8 mouse cellular contexts compared by ENCODE assay signal in genomic region chr7:38106711-38107311, GRCm38 (mm10). TPM values are rescaled to one million over a fixed set of nuclear protein-coding genes. Genes with fewer than 3 reads are reported as not detected.
DNase-seq lines count a peak whose midpoint lies in the region; ATAC-seq and TF ChIP-seq lines count a peak whose summit lies in the region.

No protein-coding gene starts in this region.

- no peak for TF ChIP-seq POLR2A in lung, adult 2 months (IDR thresholded peaks at IDR 0.05; ENCODE audit: borderline replicate concordance, extremely low read depth, low read depth, low read length)
- no peak for TF ChIP-seq POLR2A in brain, embryonic 14.5 days (IDR thresholded peaks at IDR 0.05; ENCODE audit: borderline replicate concordance, extremely low read depth, insufficient read depth, insufficient read length, poor library complexity, severe bottlenecking)

- H3K9ac ChIP-seq in forebrain, embryonic 14.5 days (ENCODE audit: low read length), result peak overlapping the region; percentile 73
- H3K9ac ChIP-seq in neural tube, embryonic 11.5 days (ENCODE audit: low read length), result peak overlapping the region; percentile 86

- H3K4me3 ChIP-seq in lung, adult 2 months (replicated peaks; ENCODE audit: extremely low read depth, low read depth, low read length), result peak overlapping the region; percentile 68
- peak overlapping the region; percentile 68 for H3K4me3 ChIP-seq in forebrain, embryonic 14.5 days (ENCODE audit: low read depth, low read length)
- peak overlapping the region; percentile 76 for H3K4me3 ChIP-seq in neural tube, embryonic 11.5 days (ENCODE audit: low read depth, low read length)

- DNase-seq in lung, adult 2 months, result no peak
- DNase-seq in lung, postnatal 25 days (ENCODE audit: low spot score), result no peak
- DNase-seq in brain, embryonic 14.5 days (ENCODE audit: low read depth), result peak; percentile 33
- peak; percentile 17 for DNase-seq in forebrain, embryonic 14.5 days (ENCODE audit: low spot score)
- peak; percentile 52 for DNase-seq in induced T-regulatory cell, adult 2 months (ENCODE audit: low read depth)
- DNase-seq in liver, result peak; percentile 53
- peak; percentile 49 for DNase-seq in neural tube, embryonic 11.5 days (ENCODE audit: low spot score)
- peak; percentile 18 for DNase-seq in urinary bladder, postnatal 14 days (ENCODE audit: low spot score)

- peak overlapping the region; percentile 94 for H3K4me2 ChIP-seq in forebrain, embryonic 14.5 days (ENCODE audit: low read length)
- H3K4me2 ChIP-seq in neural tube, embryonic 11.5 days (ENCODE audit: low read depth), result peak overlapping the region; percentile 90

- H3K27ac ChIP-seq in forebrain, embryonic 14.5 days (ENCODE audit: low read depth, low read length), result peak overlapping the region; percentile 21; the same call in 1 of the 2 replicates
- H3K27ac ChIP-seq in neural tube, embryonic 11.5 days (ENCODE audit: low read depth, low read length), result peak overlapping the region; percentile 49

- no peak for TF ChIP-seq CTCF in lung, adult 2 months (IDR thresholded peaks at IDR 0.05; ENCODE audit: insufficient read depth, low read length)
- TF ChIP-seq CTCF in brain, embryonic 14.5 days (IDR thresholded peaks at IDR 0.05; ENCODE audit: borderline replicate concordance, extremely low read depth, insufficient read depth, insufficient read length), result no peak

- WGBS in lung, adult 2 months, result 1% methylated on average over 47 of the region's 47 CpGs
- 0% methylated on average over 37 of the region's 47 CpGs for WGBS in forebrain, embryonic 14.5 days
- under 1% methylated on average over 37 of the region's 47 CpGs for WGBS in neural tube, embryonic 11.5 days

- peaks cover 5% of the 10 kb centered on the region; the same call in 1 of the 2 replicates for H3K4me1 ChIP-seq in lung, adult 2 months (ENCODE audit: control insufficient read depth, insufficient read depth, low read length)
- H3K4me1 ChIP-seq in forebrain, embryonic 14.5 days (ENCODE audit: control insufficient read depth, insufficient read depth, low read length), result 0 out of 2 replicates have a peak, but pooled peaks cover 3% of the 10 kb centered on the region
- H3K4me1 ChIP-seq in neural tube, embryonic 11.5 days (ENCODE audit: control insufficient read depth, insufficient read depth, low read length), result peaks cover 4% of the 10 kb centered on the region

- H3K27me3 ChIP-seq in forebrain, embryonic 14.5 days (replicated peaks; ENCODE audit: control insufficient read depth, insufficient read depth, low read length), result 0 out of 2 replicates have a peak, but pooled peaks cover 2% of the 10 kb centered on the region
- no peaks in the 10 kb centered on the region for H3K27me3 ChIP-seq in neural tube, embryonic 11.5 days (ENCODE audit: control insufficient read depth, insufficient read depth, low read length)

- H3K36me3 ChIP-seq in forebrain, embryonic 14.5 days (ENCODE audit: control insufficient read depth, insufficient read depth, low read length), result 0 out of 2 replicates have a peak, but pooled peaks cover 2% of the 10 kb centered on the region
- H3K36me3 ChIP-seq in neural tube, embryonic 11.5 days (ENCODE audit: control insufficient read depth, insufficient read depth, low read length), result peaks cover 5% of the 10 kb centered on the region; the same call in 1 of the 2 replicates

- H3K9me3 ChIP-seq in forebrain, embryonic 14.5 days (replicated peaks; ENCODE audit: control insufficient read depth, low read length), result no peaks in the 10 kb centered on the region
- no peaks in the 10 kb centered on the region for H3K9me3 ChIP-seq in neural tube, embryonic 11.5 days (ENCODE audit: control insufficient read depth, low read length)

- ATAC-seq in forebrain, embryonic 14.5 days, result peak; percentile 11
- peak; percentile 60 for ATAC-seq in neural tube, embryonic 11.5 days (ENCODE audit: insufficient read depth, low FRiP score, low TSS enrichment)

RNA-seq across cellular contexts. Expression of gene Ccne1, which starts 0.5 kb away (rescaled TPM):
- polyA plus RNA-seq in lung, adult 2 months (2012; rRNA removed), result 1.2 and 1.7 TPM in 2 replicates
- polyA plus RNA-seq in brain, embryonic 14.5 days (2012; rRNA removed), result 12.2 and 14.7 TPM in 2 replicates
- 17.0 and 18.5 TPM in 2 replicates for polyA plus RNA-seq in forebrain, embryonic 14.5 days (2014; fragmentation: Nextera tagmentation; extraction: Ambion mirVana)
- polyA plus RNA-seq in neural tube, embryonic 11.5 days (2014; fragmentation: Nextera tagmentation; extraction: Ambion mirVana), result 83.9 and 84.0 TPM in 2 replicates

Comparison
In these comparisons a context has a peak if more than half of its experiments do, and no peak if none do; other contexts are left out.
1. DNase-seq: peak in brain, embryonic 14.5 days (single experiment), forebrain, embryonic 14.5 days (single experiment), induced T-regulatory cell, adult 2 months (single experiment), liver (single experiment), neural tube, embryonic 11.5 days (single experiment) and urinary bladder, postnatal 14 days (single experiment); none in lung, adult 2 months (single experiment) and lung, postnatal 25 days (single experiment).
2. Peak in every context shown above with its lines, with median percentiles within 50 percentile points of each other: H3K4me3 ChIP-seq.